Comparison of ENCODE assay signal across 20 mouse cellular contexts in the genomic region with DNA sequence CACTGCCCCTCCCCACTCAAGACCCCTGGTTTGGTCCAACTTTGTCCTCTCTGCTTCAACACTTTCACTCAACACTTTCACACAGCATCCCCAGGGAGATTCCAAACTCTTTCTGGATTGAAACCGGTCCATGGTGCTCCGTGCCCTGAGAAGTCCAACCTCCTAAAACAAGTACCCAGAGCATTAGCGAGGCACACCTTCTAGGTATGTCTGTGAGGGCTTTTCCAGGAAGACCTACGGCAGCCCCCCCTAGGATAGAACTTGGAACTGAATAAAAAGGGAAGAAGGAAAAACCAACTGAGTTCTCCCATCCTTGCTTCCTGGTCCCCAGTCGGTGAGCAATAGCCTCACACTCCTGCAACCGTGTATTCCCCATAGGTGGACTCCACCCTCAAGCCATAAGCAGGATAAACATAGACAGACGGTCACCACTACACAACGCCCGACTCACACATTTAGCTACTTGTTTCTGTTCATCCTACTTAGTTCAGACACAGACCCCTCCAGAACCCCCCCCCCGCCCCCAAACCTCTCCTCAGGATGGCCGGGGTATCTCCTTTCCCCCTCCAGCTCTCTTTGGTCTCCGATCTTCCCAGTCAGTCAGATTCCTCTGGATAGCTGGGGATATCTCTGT. TPM values are rescaled to one million over a fixed set of nuclear protein-coding genes. Genes with fewer than 3 reads are reported as not detected.
"Had no signal": no experiment of that assay in that cellular context is flagged by ENCODE, and none has a peak within 500 bp of the region (broad histone marks: within the 10 kb centered on the region; RNA-seq: fewer than 3 reads in every experiment).

No protein-coding gene starts in this region.

- H3K9me3 ChIP-seq: neural tube, embryonic 15.5 days; stomach, embryonic 15.5 days had no signal

- H3K27me3 ChIP-seq: stomach, embryonic 15.5 days had no signal

- H3K36me3 ChIP-seq: neural tube, embryonic 15.5 days had no signal

- H3K4me3 ChIP-seq: midbrain, embryonic 10.5 days; midbrain, embryonic 13.5 days; myocyte; neural tube, embryonic 13.5 days; neural tube, embryonic 15.5 days; stomach, embryonic 15.5 days had no signal

- DNase-seq: lung, adult 18-20 months; lung, embryonic 14.5 days; lung, postnatal 10 days; lung, postnatal 4 days; right cerebral cortex, adult 18-20 months; right cerebral cortex, postnatal 14 days; thymus, adult 2 months; thymus, postnatal 25 days; thymus, postnatal 4 days had no signal

- H3K9ac ChIP-seq: lung, embryonic 14.5 days; midbrain, embryonic 13.5 days; neural tube, embryonic 13.5 days; neural tube, embryonic 15.5 days; stomach, embryonic 15.5 days had no signal

- ATAC-seq: midbrain, embryonic 13.5 days; midbrain, embryonic 16.5 days had no signal

- H3K4me2 ChIP-seq: lung, embryonic 14.5 days; midbrain, embryonic 13.5 days; neural tube, embryonic 13.5 days; neural tube, embryonic 15.5 days; stomach, embryonic 15.5 days had no signal

- H3K27ac ChIP-seq: midbrain, embryonic 10.5 days; midbrain, embryonic 13.5 days; neural tube, embryonic 13.5 days; neural tube, embryonic 15.5 days; stomach, embryonic 15.5 days; stomach, postnatal 0 days had no signal

RNA-seq across cellular contexts. Expression of a gene that starts 25.7 kb away (rescaled TPM):
- total RNA-seq: megakaryocyte, adult 5-6 weeks had no signal

RNA-seq across cellular contexts. Expression of a gene that starts 45.5 kb away (rescaled TPM):
- total RNA-seq: megakaryocyte, adult 5-6 weeks; megakaryocyte-erythroid progenitor cell, adult 5-6 weeks had no signal
- polyA plus RNA-seq: midbrain, embryonic 13.5 days; midbrain, embryonic 16.5 days; neural tube, embryonic 11.5 days; neural tube, embryonic 13.5 days; neural tube, embryonic 15.5 days; thymus, adult 2 months had no signal
